Mouse (Mus musculus): ENCODE data around the gene Rsg1.

Gene Rsg1

GRCm38 (mm10) chr4:141274485-141275341, 61.0 kb downstream of the Rsg1 start:
- no peak for DNase-seq (ENCODE audit: low spot score)
